Mouse (Mus musculus) G1E (cell line): Measurements from ENCODE around the gene P2ry6.

Experiments used
- CTCF ChIP-seq: IDR thresholded peaks from 2 replicates; pipeline ENCODE4 v1.5.1; 2012; ENCODE audit warnings: low read depth, low read length, inconsistent platforms, mixed read lengths
- GATA1 ChIP-seq: IDR thresholded peaks from 2 replicates; pipeline ENCODE4 v1.6.1; 2012; ENCODE audit warnings: borderline replicate concordance, low read length, inconsistent platforms, mixed read lengths
- TAL1 ChIP-seq: conservative IDR thresholded peaks from 2 replicates; pipeline ENCODE4 v1.6.1; 2012; ENCODE audit warnings: low read depth, low read length, inconsistent platforms, mixed read lengths

DNA sequence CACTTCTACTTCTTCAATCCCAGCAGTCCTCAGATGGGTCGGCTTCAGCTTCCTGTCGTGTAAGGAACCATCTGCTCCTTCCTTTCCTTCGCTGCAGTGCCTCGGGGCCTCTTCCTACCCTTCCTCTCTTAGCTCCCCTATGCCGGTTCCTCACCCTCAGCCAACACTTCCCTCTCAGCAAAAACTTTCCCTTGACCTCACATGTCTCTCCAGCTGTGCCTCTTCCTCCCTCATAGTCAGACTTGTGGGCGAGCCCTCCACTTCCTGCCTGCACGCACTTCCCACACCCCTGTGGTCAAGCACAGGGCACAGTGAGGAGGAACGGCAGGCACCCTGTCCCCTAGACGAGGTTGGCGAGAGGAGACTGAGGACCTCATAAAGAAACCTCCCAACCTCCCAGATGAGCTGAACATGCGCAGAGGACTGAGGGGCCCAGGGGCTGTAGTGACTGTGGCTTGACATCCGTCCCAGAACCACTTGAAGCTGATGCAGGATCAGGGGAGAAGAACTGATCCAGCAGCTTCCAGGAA lies 23.9 kb downstream of the P2ry6 start:
- TF ChIP-seq CTCF (no peak), GATA1 (no peak), TAL1 (no peak)
